Mouse (Mus musculus): ENCODE results near the gene Dhx15.

- TF ChIP-seq CTCF (IDR thresholded peaks at IDR 0.05) (no peak), EP300 (IDR thresholded peaks at IDR 0.05) (no peak)
Observed at GRCm38 (mm10) chr5:52138134-52138533, 52.2 kb downstream of the Dhx15 start.

Data from lung, postnatal 0 days (tissue).